Mouse (Mus musculus) T-helper 17 cell (primary cell): ENCODE measurements around the gene Olfr97.
"Not testable (repeated sequence)": the region's sequence is repeated elsewhere in the genome, so short reads cannot be mapped to it uniquely, and the experiment has no call there.

Experiments
- in situ Hi-C, 2 experiments: fragments of 300-600 bp; cut with MboI, MseI; formaldehyde crosslinking; loops; 1 replicate in 1 of 2; 2 replicates in 1 of 2; pipeline ENCODE4 v1.15.1; 2025; ENCODE audit warnings: high pct_unique_total_duplicates in 2 of 2

The Olfr97 gene

DNA sequence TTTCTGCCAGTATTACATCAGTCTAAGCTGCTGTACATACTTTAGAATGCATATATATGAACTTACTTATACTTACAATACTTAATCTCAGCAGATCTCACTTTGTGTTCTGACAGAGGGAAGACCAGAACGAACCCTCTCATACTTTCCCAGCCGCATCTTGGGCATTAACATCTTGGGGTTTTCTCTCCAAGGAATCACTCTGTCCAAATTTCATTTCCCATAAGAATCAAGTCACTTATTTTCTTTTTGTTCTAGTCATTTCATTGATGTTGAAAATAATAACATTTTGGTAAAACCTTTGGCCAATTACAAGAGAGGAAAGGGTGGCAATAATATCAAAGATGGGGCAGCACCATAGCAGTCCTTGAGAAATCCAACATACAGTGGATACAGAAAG, at the start of gene Olfr97:
TSS of gene Olfr97 (minus strand) at position 101 of the 400 bp plus-strand sequence.
- in situ Hi-C loops, result not testable (repeated sequence)

DNA sequence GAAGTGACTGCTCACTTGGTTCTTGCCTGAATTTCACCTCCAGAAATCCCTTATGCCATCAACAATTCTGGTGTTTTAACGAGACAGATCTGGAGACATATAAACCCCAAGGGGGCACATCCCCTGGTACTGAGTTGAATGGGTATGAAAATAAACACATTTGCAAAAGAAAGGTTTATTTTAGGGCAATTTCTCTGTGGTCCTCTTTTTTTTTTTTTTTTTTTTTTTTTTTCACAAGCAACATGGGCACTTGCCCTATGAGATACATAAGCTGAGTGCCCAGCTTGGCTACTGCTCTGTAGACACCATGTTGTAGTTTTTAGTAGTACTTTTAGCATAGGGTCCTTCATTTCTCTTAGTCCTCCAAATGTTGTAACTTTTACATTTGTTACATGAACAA, 46.2 kb upstream of the Olfr97 start, which contains the start of gene Olfr99:
TSS of gene Olfr99 (minus strand) at position 101 of the 400 bp plus-strand sequence.
- in situ Hi-C loops, result no loop called here

DNA sequence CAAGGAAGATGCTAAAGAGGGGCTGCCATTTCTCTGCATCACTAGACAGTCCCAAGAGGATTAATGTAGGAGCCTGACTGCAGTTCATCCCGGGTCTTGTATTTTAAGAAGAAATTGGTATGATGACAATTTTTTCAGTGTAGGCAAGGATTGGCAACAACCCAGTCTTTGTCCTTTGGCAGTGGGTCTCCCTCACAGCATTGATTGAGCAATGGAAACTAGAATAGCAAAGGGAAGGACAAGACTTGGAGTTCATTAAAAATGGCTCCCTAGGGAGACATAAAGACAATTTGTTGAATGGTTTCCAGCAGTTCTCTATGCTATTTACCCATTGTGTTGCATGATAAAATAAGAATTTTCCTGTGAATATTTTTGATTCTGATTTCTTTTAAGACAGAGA, 43.2 kb upstream of the Olfr97 start:
- in situ Hi-C loops, result no loop called here

DNA sequence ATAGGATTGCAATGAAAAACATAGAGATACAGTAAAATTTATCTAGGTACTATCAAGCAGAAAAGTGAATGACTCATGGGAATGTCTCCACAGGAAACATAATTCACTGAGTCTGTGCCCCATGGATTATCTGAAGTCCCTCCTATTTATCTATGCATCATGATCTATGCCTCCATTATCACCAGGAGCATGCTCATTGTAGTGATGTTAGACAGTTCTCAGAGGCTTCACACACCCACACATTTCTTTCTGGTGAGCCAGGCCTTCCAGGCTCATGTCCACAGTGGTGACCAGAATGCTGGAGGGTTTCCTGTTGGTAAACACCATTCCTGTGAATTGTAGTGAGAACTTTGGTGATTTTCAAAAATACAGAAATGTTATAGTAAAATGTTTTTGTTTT, 39.4 kb upstream of the Olfr97 start:
- in situ Hi-C loops, result loop anchor here in 1 of 2 experiments (10.0 kb wide), 1 partner anchor 1252 kb away; the partner anchor contains the start of gene H2-T24

DNA sequence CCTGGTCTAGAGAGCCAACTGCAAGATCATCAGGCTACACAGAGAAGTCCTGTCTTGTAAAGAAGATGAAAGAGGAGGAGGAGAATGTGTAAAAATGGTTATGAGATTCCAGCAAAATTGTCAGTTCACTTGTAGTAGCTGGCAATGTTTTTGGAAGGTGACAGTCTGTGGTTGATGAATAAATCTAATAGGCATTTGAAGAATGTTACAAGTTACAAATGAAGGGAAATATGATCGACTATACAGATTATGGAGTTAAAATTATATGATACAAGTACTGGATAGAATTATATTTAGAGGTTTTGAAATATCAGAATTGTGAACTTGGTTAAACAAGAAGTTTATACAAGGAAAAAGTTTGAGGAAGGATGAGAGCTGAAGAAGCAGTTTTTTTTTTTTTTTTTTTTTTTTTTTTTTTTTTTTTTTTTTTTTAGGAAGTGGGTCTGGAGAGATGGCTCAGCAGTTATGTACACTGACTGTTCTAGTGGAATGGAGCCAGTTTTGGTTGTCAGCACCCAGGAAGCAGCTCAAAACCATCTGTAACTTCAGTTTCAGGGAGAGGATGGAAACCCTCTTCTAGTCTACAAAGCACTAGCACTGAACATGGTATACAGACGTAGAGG, 38.6 kb upstream of the Olfr97 start:
- in situ Hi-C loops, result loop anchor here in 1 of 2 experiments (10.0 kb wide), 1 partner anchor 1251 kb away; the partner anchor contains the start of gene H2-T24

DNA sequence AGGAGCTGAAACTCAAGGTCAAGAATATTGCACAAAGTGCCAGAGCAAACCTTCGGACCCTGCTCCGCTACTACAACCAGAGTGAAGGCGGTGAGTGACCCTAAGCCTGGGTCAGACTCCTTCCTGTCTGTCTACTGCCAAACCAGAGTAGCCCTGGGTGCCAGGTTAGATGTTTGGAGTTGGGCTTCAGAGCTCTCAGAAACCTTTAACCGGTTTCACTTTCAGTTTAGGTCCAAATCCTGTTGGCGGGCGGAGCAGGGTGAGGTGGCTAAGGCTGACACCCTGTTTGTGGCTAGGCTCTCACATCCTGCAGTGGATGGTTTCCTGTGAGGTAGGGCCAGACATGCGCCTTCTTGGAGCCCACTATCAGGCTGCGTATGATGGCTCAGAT, 33.6 kb upstream of the Olfr97 start:
- in situ Hi-C loops, result loop anchor here in 1 of 2 experiments (10.0 kb wide), 1 partner anchor 1246 kb away; the partner anchor contains the start of gene H2-T24

DNA sequence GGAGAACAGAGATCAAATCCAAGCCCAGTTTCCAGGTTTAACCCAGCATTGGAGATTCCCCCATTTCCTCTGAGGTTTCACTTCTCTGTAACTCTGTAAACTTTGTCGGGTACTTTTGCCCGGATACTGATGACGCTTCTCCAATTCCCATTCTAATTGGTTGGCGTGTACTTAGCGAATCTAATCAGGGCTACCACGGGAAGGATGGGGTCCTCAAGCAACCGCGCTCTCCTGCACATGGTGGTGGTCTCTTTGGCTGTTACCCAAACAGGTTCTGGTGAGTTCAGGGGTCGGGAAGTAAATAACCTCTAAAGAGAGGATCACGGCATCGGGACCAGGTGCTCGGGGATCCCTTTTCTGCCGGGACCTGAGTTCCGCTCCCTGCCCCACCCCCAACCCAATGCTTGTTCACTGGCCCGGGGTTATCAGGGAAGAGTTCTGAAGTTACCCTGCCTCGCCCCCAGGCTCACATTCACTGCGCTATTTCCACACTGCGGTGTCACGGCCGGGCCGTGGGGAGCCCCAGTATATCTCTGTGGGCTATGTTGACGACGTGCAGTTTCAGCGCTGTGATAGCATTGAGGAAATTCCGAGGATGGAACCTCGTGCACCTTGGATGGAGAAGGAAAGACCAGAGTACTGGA, 33.0 kb upstream of the Olfr97 start, which contains the start of gene H2-M3:
TSS of gene H2-M3 (plus strand) at position 163 of the 644 bp plus-strand sequence.
- in situ Hi-C loops, result loop anchor here in 1 of 2 experiments (10.0 kb wide), 1 partner anchor 1245 kb away; the partner anchor contains the start of gene H2-T24

DNA sequence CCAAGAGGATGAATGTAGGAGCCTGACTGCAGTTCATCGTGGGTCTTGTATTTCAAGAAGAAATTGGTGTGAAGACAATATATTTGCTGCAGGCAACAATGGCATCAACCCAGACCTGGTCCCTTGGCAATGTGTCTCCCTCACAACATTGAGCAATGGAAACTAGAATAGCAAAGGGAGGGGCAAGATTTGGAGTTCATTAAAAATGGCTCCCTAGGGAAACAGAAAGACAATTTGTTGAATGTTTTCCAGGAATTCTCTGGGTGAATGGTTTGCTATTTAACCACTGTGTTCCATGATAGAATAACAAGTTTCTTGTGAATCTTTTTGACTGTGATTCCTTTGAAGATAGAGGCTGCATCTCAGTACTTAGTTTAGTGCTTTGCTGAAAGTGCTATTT, 26.5 kb upstream of the Olfr97 start, which contains the start of gene Olfr98:
TSS of gene Olfr98 (minus strand) at position 124 of the 400 bp plus-strand sequence.
- in situ Hi-C loops, result no loop called here

DNA sequence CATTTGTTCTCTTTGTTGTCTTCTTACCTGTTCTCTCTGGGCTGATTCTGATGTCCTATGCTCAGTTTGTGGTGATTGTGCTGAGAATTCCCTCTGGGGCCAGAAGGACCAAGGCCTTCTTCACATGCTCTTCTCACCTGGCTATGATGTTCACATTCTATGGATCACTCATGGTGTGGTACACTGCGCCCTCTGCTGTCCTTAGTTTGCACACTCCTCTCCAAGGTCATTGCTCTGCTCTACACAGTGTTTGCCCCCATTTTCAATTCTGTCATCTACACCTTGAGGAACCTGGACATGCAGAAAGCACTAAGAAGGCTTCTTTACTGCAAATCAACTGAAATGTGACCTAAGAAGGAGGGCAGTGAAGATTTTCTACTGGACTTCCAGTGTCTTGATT, 13.4 kb upstream of the Olfr97 start:
- in situ Hi-C loops, result no loop called here

DNA sequence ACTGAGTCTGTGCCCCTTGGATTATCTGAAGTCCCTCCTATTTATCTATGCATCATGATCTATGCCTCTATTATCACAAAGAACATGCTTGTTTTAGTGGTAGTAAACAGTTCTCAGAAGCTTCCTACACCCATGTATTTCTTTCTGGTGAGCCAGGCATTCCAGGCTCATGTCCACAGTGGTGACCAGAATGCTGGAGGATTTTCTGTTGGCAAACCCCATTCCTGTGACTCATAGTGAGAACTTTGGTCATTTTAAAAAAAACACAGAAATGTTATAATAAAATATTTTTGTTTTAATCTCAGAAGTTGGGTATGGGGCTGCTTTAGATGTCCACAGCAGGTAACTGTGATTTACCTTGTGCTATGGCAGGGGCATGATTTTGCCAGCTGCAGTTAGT, 12.3 kb upstream of the Olfr97 start:
- in situ Hi-C loops, result no loop called here

DNA sequence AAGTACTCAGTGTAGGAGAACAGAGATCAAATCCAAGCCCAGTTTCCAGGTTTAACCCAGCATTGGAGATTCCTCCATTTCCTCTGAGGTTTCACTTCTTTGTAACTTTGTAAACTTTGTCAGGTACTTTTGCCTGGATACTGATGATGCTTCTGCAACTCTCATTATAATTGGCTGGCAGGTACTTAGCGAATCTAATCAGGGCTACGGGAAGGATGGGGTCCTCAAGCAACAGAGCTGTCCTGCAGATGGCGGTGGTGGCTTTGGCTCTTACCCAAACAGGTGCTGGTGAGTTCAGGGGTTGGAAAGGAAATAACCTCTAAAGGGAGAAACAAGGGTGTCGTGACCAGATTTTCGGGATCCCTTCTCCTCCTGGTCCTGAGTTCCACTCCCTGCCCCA, 9.6 kb upstream of the Olfr97 start:
- in situ Hi-C loops, result no loop called here

DNA sequence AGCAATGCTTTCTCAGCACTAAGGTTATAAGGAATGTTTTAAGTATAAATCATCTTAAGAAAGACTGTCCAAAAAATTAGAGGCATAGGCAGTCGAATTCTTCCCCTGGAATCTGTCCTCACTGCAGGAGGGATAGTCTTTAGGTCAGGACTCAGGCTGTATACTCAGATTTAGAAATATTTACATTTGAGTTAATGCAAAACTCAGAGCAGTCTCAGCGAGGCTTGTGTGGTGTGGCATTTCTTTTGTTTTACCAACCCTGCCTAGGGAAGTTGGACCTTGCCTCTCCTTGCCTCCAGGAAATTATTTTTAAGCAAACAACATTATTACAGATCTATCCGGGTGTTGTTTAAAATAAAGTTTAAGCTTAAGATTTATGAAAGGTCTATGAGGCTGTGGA, 5.1 kb upstream of the Olfr97 start:
- in situ Hi-C loops, result no loop called here

DNA sequence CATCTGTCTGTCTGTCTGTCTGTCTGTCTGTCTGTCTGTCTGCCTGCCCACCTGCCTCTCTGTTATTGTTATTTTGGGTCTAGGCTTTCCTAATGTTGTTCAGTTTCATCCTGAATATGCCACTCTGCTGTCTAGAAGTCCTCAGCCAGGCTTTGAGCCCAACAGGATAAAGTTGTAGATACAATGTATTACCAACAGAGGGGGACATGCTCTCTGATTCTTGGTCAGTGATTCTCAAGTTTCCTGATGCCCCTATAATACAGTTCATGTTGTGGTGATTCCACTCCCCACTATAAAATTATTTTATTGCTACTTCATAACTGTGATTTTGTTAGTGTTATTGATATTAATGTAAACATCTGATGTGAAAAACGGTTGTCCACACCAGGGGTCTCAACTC, 15.3 kb downstream of the Olfr97 start:
- in situ Hi-C loops, result no loop called here

DNA sequence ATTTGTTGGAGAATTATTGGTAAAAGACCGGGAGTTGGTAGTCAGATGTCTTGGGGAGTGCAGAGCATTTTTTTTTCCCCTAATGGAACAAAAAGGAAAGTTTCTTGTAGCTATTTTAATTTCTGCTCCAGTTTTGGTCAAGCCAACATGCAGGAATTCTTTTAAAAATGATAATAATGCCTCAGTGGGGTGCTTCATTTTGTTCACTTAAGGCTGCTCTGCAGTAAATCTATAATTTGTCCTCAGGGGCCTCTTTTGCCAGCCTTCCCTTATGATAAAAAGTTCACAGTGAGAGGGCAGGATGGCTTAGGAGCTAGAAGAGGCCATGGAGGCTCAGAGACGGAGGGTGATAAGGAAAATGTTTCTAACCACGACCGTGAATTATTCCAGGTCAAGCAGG, 17.3 kb downstream of the Olfr97 start, which contains the start of gene Olfr96:
TSS of gene Olfr96 (plus strand) at position 301 of the 400 bp plus-strand sequence.
- in situ Hi-C loops, result no loop called here

DNA sequence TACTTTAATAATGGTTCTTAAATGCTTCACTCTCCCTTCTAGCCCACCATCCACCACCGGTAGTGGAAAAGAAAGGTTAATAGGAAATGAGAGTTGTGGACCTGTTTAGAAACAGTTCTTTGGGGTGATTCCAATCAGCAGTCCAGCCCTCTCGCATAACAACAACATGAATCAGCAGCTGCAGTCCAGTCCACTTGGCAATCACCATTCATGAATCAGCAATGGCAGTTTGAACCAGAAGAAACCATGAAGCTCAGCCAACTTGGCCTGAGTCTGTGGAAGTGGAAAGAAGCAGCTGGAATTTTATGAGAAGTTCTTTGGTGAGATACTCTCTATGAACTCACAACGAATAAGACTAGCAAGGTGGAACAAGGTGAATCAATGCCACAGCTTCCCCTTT, 18.6 kb downstream of the Olfr97 start:
- in situ Hi-C loops, result no loop called here

DNA sequence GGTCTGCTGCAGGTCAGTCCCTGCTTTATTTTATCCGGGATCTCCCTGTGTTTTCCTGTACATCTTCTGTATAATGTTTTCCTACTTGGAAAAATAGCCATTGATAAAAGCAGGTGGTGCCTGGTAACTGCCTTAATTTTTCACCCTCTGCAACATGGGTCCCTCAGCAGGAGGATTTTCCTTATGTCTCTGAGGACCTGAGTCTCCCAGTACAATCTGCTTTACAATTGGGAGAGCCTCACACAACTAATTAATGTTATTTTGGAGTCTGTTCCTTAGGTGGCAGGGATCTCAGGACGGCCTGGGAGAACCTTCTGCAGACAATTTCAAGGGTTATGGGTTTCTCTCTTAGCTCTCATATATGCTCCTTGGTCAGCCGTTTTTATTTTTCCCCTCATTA, 24.1 kb downstream of the Olfr97 start, which contains the start of gene Olfr95:
TSS of gene Olfr95 (minus strand) at position 101 of the 400 bp plus-strand sequence.
- in situ Hi-C loops, result no loop called here

DNA sequence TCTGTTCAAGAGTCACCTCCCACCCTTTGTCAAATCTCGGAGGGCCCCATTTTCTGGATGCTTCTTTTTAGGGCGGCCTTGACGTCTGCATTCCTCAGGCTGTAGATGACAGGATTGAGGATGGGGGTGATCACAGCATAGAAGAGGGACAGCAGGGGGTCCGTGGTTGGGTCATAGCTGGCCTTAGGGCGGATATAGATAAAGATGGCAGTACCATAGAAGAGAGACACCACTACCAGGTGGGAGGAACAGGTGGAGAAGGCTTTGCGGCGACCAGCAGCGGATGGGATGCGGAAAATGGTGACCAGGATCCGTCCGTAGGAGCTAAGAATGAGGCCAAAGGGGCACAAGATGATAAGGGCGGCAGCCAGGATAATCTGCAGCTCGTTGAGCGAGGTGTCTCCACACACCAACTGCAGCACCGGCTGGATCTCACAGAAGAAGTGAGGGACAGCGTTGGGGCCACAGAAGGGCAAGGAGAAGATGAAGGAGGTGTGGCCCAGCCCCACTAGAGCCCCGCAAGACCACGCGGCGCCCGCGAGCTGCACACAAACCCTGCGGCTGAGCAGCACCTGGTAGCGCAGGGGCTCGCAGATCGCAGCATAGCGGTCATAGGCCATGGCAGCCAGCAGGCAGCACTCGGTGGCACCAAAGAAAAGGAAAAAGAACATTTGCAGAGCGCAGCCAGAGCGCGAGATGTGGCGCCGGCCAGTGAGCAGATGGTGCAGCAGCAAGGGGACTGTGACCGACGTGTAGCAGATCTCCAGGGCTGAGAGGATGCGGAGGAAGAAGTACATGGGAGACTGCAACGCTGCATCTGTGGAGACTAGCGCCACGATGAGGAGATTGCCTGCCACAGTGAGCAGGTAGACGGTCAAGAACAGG, 26.0 kb downstream of the Olfr97 start:
- in situ Hi-C loops, result no loop called here

DNA sequence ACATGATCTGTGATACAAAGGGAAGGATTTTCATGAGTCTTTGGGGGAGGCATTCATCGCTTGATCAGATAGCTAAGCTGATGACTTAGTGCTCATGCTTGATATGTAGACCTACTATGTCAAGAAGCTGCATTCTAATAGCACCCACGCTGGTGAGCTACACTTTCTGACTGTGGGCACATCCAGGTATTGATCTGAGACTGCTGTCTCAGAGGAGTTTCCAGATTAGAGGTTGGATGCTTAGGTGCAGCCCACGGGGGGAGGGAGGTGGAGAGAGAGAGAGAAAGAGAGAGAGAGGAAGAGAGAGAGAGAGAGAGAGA, 33.3 kb downstream of the Olfr97 start:
- in situ Hi-C loops, result loop anchor here (5.0 kb wide), 3 partner anchors 117 to 312 kb away; partner anchors contain the start of genes Olfr90 (in 1 of the 2) and Trim40 (in 1 of the 2)

DNA sequence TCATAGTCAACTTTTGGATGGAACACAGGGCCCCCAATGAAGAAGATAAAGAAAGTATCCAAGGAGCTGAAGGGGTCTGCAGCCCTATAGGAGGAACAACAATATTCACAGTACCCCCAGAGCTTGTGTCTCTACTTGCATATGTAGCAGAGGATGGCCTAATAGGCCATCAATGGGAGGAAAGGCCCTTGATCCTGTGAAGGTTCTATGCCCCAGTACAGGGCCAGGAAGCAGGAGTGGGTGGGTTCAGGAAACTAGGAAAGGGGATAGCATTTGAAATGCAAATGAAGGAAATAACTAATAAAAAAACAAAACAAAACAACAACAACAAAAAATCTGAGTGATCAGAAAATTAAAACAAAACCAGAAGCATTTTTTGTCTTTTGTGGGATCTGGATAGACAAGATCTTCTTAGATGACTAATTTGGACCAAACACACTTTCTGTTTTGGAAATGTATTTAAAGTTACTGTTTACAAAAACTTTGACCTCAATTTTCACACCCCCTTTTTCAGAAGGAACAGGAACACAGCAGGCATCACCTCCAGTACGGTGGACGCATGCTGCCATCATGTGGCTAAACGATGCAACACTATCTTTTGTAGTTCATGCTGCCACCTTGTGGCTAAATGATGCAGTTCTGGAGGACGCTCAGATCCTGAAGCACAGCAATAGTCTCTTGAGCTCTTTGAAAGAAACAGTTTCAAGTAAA, 33.8 kb downstream of the Olfr97 start:
- in situ Hi-C loops, result loop anchor here (5.0 kb wide), 3 partner anchors 116 to 311 kb away; partner anchors contain the start of genes Olfr90 (in 1 of the 2) and Trim40 (in 1 of the 2)

DNA sequence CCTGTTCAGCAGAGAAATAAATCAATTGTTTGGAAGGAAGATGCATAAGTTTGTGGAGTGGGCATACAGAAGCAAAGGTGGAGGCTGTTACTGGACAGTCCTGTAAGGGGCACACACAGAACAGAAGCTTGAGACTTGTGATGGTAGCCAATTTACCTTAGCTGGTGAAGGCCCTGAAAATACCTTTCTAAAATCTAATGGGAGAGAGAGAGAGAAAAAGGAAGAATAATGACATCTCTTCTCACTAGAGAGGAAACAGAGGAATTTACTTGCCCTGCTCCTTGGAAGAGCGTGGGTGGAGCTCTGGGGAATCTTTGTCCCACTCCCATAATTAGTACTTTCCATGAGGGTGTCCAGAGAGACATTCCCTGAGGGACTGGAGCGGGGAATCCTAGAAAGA, 36.2 kb downstream of the Olfr97 start, which contains the start of gene Olfr94:
TSS of gene Olfr94 (minus strand) at position 101 of the 400 bp plus-strand sequence.
- in situ Hi-C loops, result loop anchor here (5.0 kb wide), 3 partner anchors 114 to 309 kb away; partner anchors contain the start of genes Olfr90 (in 1 of the 2) and Trim40 (in 1 of the 2)
